Mouse (Mus musculus) hindbrain, embryonic 11.5 days (tissue): ENCODE results near the gene Txnrd2. TPM values are rescaled to one million over a fixed set of nuclear protein-coding genes. Genes with fewer than 3 reads are reported as not detected.

Source experiments
- ATAC-seq: fragments of 200-750 bp; cut with Nextera tagmentation; 2 replicates; pipeline ENCODE4 v1.8.0; 2017; ENCODE audit warnings: mild to moderate bottlenecking, moderate TSS enrichment, moderate library complexity; ENCODE audit not compliant: low FRiP score
- DNase-seq: peaks from one replicate; pipeline ENCODE4 v3.0.0-alpha.2; 2015; ENCODE audit warnings: low spot score
- H3K27ac ChIP-seq: fragments of 300-500 bp; sonication (generic); 2 replicates; pipeline ENCODE4 v1.5.1; 2014; ENCODE audit warnings: mild to moderate bottlenecking, low read depth, low read length
- H3K27me3 ChIP-seq: fragments of 300-500 bp; sonication (generic); 2 replicates; pipeline ENCODE4 v1.6.1; 2014; ENCODE audit warnings: mild to moderate bottlenecking, low read length, moderate library complexity, mixed read lengths; ENCODE audit not compliant: control insufficient read depth, insufficient read depth
- H3K36me3 ChIP-seq: fragments of 300-500 bp; sonication (generic); 2 replicates; pipeline ENCODE4 v1.6.1; 2014; ENCODE audit warnings: mild to moderate bottlenecking, low read length, moderate library complexity, mixed read lengths; ENCODE audit not compliant: control insufficient read depth, insufficient read depth
- H3K4me1 ChIP-seq: fragments of 300-500 bp; sonication (generic); replicated peaks from 2 replicates; pipeline ENCODE4 v1.6.1; 2014; ENCODE audit warnings: low read length, mixed read lengths; ENCODE audit not compliant: control insufficient read depth, insufficient read depth
- H3K4me2 ChIP-seq: fragments of 300-500 bp; sonication (generic); replicated peaks from 2 replicates; pipeline ENCODE4 v1.6.1; 2014; ENCODE audit warnings: mild to moderate bottlenecking, low read depth, low read length
- H3K4me3 ChIP-seq: fragments of 300-500 bp; sonication (generic); 2 replicates; pipeline ENCODE4 v1.5.1; 2014; ENCODE audit warnings: low read depth, low read length
- H3K9ac ChIP-seq: fragments of 300-500 bp; sonication (generic); 2 replicates; pipeline ENCODE4 v1.6.1; 2014; ENCODE audit warnings: low read depth, low read length
- H3K9me3 ChIP-seq: fragments of 300-500 bp; sonication (generic); 2 replicates; pipeline ENCODE4 v1.6.1; 2016; ENCODE audit warnings: low read length; ENCODE audit not compliant: control insufficient read depth
- WGBS: fragments of 180-500 bp; shearing (Covaris S2); extraction: QIAGEN DNeasy Blood & Tissue Kit; methylation state at CpG from one replicate; pipeline ENCODE4 v1.1.7; 2014; 5-methylcytosine and 5-hydroxymethylcytosine counted together
- polyA plus RNA-seq: library from polyadenylated mRNA; unstranded; fragments of >200 nt; fragmentation: Nextera tagmentation; extraction: Ambion mirVana; gene quantifications from 2 replicates; pipeline ENCODE4 v1.2.1, GENCODE M21; 2014

The Txnrd2 gene
- polyA plus RNA-seq, 1 experiment from 2014 or later, result 22.2 TPM

DNA sequence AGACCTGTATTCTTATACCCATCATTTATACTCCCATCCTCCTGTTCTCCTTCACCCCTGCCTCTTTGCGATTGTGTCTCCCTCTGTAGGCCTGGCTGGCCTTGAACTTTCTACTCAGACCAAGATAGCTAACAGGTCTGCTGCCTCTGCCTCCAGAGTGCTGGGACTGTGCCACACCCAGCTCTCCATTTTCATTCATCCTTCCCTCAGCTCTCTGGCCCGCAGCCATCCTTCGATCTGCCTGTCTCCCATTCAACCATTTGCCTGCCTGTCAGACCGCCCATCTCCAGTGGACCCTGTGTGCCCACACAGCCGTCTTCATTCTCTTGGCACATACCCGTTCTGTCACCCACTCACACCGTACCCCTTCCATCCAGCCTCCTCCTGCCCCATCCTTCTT lies 42.0 kb upstream of the Txnrd2 start:
- H3K9ac ChIP-seq, result no peak overlapping the region
- peaks cover 38% of the 10 kb centered on the region for H3K4me1 ChIP-seq
- H3K4me3 ChIP-seq, result no peak overlapping the region
- no peaks in the 10 kb centered on the region for H3K9me3 ChIP-seq
- H3K36me3 ChIP-seq, result no peaks in the 10 kb centered on the region
- 74% methylated on average over 7 of the region's 7 CpGs for WGBS
- ATAC-seq, result no peak
- no peaks in the 10 kb centered on the region for H3K27me3 ChIP-seq
- H3K27ac ChIP-seq, result no peak overlapping the region
- DNase-seq, result no peak
- no peak overlapping the region for H3K4me2 ChIP-seq

DNA sequence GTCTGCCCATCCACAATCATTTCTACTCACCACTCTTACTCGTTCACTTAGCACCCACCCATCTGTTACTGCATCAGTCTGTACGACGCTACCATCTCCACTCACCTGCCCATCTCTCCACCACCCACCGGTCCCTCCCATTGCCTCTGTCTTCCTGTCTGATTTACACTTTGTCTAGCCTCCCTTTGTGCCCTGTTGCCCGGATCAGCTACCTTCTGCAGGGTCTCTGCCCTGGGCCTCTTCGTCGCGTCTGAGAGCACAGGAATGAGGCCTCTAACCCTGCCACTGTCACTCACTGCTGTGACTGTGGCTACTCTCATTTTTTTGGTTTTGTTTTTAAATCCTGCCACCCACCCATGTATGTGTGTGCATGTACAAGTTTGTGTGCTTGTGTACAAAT lies 41.5 kb upstream of the Txnrd2 start:
- Histone ChIP-seq H3K9ac (no peak overlapping the region), H3K27ac (no peak overlapping the region), H3K36me3 (no peaks in the 10 kb centered on the region), H3K4me2 (no peak overlapping the region), H3K4me3 (no peak overlapping the region), H3K27me3 (no peaks in the 10 kb centered on the region), H3K4me1 (peaks cover 38% of the 10 kb centered on the region), H3K9me3 (no peaks in the 10 kb centered on the region)
- no peak for DNase-seq
- no peak for ATAC-seq
- 51% methylated on average over 8 of the region's 8 CpGs for WGBS

DNA sequence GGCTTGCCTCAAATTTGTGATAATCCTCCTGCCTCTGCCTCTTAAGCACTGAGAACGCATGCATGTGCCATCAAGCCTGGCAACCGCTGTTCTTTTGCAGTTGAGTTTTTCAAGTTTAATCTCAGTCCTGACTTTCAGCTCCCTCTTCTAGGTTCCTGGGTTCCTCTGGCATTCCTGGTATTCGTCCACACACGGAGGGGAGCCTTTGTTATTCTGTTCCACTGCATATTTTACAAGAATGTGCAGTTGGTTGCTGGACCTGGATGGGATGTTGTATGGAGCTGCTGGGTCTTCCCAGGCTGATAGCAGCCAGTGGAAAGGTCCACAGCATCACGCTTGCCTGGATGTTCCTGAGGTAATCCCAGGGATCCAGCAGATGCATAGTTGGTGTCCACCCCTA lies 40.8 kb upstream of the Txnrd2 start:
- no peaks in the 10 kb centered on the region for H3K36me3 ChIP-seq
- ATAC-seq (no peak), DNase-seq (no peak)
- H3K27me3 ChIP-seq, result no peaks in the 10 kb centered on the region
- WGBS, result 59% methylated on average over 5 of the region's 5 CpGs
- H3K4me3 ChIP-seq, result no peak overlapping the region
- no peak overlapping the region for H3K4me2 ChIP-seq
- no peak overlapping the region for H3K9ac ChIP-seq
- H3K27ac ChIP-seq, result no peak overlapping the region
- H3K4me1 ChIP-seq, result peaks cover 33% of the 10 kb centered on the region
- no peaks in the 10 kb centered on the region for H3K9me3 ChIP-seq

DNA sequence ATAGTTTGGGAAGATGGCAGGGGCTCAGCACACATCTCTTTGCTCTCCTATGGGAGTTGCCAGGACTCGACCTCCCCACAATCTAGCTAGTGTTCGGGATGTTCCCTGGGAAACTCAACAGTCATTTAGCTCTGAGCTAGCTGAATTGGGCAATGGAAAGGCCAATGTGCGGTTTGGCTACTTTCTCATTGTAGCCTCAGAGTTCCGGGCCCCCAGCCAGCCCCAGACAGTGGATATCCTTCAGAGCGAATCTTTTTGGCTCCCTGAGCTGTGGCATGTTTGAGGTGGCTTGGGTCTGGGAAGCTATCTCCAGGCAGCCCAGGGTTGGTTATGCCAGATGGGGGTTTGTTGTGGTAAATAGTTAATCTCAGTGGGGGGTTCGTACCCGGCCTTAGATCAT lies 39.7 kb upstream of the Txnrd2 start:
- Histone ChIP-seq H3K9ac (no peak overlapping the region), H3K36me3 (no peaks in the 10 kb centered on the region), H3K9me3 (no peaks in the 10 kb centered on the region), H3K4me1 (peaks cover 26% of the 10 kb centered on the region), H3K27ac (no peak overlapping the region), H3K4me3 (no peak overlapping the region), H3K4me2 (no peak overlapping the region), H3K27me3 (no peaks in the 10 kb centered on the region)
- DNase-seq (no peak), ATAC-seq (no peak)
- WGBS, result 78% methylated on average over 7 of the region's 7 CpGs

DNA sequence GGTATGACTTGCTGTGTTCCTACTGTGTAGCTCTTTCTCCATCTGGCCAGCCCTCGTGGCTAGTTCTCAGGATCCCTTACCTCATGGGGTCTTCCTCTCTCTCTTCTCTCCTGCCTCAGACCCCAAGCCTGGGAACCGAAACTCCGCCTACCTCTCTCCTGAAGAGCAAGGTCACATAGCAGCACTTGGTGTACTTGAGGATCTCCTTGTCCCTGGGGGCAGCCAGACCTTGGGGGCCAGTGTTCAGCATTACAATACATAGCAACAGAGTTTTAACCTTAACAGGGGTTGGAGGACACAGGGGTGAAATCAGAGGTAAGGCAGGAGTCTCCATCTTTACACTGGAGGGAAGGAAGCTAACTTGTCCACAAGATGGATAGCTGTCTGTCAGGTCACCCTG lies 39.2 kb upstream of the Txnrd2 start:
- Histone ChIP-seq H3K27ac (peak overlapping the region; percentile 82; the same call in 1 of the 2 replicates), H3K4me3 (no peak overlapping the region), H3K36me3 (no peaks in the 10 kb centered on the region), H3K4me1 (peaks cover 23% of the 10 kb centered on the region), H3K27me3 (no peaks in the 10 kb centered on the region), H3K9ac (no peak overlapping the region), H3K9me3 (no peaks in the 10 kb centered on the region), H3K4me2 (no peak overlapping the region)
- ATAC-seq, result no peak
- 50% methylated on average over 3 of the region's 3 CpGs for WGBS
- DNase-seq, result no peak

DNA sequence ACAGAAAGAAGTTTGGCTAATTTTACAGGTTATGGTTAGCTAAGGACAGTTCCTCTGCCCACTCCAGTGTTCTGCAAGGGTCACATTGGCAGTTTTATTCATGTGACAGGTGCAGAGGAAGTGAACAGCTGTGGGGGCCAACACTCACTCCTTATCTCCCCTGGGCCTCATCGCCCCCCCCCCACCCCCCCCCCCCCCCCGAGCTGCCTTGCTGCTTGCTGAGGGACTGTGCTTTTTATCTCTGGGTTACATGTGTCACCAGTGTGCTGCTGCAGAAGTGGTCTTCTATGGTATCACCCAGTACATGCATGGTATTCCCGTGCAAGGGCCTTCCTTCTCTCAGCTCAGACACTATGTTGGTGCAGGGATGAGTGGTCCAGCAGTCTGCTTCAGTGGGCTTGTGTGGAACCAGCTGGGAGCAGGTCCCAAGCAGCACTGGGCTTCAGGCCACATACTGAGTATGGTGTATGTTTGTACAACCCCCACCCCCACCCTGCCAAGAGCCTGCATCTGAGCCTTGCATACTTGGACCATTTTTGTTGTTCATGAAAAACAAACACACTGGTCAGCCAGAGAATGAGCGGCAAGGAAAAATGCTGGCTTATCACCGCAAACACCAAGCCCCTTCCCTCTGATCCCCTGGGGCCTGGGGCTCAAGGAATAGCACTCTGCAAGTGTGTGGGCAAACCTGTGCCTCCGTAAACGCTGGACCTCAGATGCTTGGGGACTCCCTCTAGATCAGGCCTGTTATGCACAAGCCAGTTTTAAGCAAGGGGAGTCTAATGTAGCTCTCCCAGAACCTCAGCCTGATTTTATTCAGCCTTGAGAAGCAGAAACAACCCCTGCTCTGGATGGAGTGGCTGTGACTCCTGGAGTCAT lies 38.2 kb upstream of the Txnrd2 start:
- 45% methylated on average over 5 of the region's 7 CpGs for WGBS
- peaks cover 24% of the 10 kb centered on the region for H3K4me1 ChIP-seq
- H3K36me3 ChIP-seq, result no peaks in the 10 kb centered on the region
- H3K4me2 ChIP-seq, result no peak overlapping the region
- ATAC-seq (no peak), DNase-seq (no peak)
- no peaks in the 10 kb centered on the region for H3K9me3 ChIP-seq
- no peak overlapping the region for H3K4me3 ChIP-seq
- H3K9ac ChIP-seq, result peak overlapping the region; percentile 27; the same call in 1 of the 2 replicates
- peak overlapping the region; percentile 82 for H3K27ac ChIP-seq
- no peaks in the 10 kb centered on the region for H3K27me3 ChIP-seq

DNA sequence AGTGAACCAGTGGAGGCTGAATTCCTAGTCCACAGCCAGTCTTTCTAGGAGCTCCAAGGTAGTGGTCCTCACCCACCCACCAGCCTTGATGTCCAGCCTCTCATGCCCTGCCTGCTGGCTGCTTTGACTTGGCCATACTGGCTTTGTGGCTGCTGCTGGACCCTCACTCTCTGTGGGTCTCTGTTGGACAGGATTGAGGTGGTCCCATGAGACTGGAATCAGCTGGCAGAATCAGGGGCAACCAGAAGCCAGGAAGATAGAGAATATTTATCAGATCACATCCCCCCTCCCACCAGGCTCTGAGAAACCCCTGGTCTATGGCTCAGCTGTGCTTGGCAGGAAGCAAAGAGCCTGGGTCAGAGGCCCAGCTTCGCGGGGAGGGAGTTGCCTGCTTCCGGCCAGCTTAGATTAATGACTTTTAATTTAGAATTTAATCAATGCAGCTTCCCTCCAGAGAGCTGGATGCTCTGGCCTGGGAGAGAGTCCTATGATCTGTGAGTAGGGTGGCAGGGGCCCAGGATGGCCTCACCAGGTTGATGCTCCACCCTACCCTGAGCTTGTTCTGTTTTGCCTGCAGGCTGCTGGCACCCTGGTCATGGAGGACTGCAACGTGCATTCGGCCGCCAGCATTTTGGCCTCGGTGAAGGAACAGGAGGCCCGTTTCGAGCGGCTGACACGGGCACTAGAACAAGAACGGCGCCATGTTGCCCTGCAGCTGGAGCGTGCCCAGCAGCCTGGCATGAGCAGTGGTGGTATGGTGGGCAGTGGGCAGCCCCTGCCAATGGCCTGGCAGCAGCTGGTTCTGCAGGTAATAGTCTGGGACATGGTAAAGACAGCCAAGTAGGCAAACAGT lies 37.4 kb upstream of the Txnrd2 start:
- no peaks in the 10 kb centered on the region for H3K9me3 ChIP-seq
- WGBS, result 78% methylated on average over 14 of the region's 14 CpGs
- no peak overlapping the region for H3K4me2 ChIP-seq
- H3K36me3 ChIP-seq, result no peaks in the 10 kb centered on the region
- H3K4me3 ChIP-seq, result no peak overlapping the region
- H3K27me3 ChIP-seq, result no peaks in the 10 kb centered on the region
- peaks cover 22% of the 10 kb centered on the region for H3K4me1 ChIP-seq
- ATAC-seq (peak; percentile 10; the same call in 1 of the 2 replicates), DNase-seq (peak; percentile 47)
- H3K9ac ChIP-seq, result no peak overlapping the region
- H3K27ac ChIP-seq, result peak overlapping the region; percentile 82

DNA sequence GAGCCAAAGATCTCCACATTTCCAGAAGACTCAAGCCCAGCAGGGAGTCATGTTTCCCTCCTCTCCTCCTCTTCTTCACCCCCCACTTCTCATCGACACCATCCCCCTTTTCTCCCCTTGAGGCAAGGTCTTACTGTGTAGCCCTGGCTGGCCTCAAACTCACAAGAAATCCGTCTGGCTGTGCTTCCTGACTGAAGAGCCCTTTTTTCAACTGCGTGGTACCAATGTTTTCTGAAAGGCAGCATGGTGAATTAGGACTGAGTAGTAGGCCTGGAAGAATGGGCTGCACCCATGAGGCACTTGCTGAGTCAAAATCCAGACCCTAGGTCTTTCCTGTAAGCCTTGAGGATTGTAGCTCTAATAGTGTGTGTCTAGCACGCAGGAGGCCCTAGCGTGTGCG lies 35.8 kb upstream of the Txnrd2 start:
- Histone ChIP-seq H3K27ac (no peak overlapping the region), H3K9me3 (no peaks in the 10 kb centered on the region), H3K4me2 (no peak overlapping the region), H3K9ac (no peak overlapping the region), H3K36me3 (no peaks in the 10 kb centered on the region), H3K4me3 (no peak overlapping the region), H3K4me1 (peaks cover 28% of the 10 kb centered on the region), H3K27me3 (no peaks in the 10 kb centered on the region)
- DNase-seq, result no peak
- WGBS, result 78% methylated on average over 6 of the region's 6 CpGs
- no peak for ATAC-seq
